Mouse (Mus musculus): ENCODE data around the gene Jakmip3. TPM values are rescaled to one million over a fixed set of nuclear protein-coding genes. Genes with fewer than 3 reads are reported as not detected.

Gene Jakmip3
- polyA plus RNA-seq, 1 experiment from 2014 or later = 0.59 TPM

- Histone ChIP-seq H3K9ac (ENCODE audit: low read depth, low read length) (no peak overlapping the region), H3K4me1 (ENCODE audit: control insufficient read depth, insufficient read depth, low read length) (no peaks in the 10 kb centered on the region), H3K4me3 (ENCODE audit: low read depth, low read length) (no peak overlapping the region), H3K9me3 (replicated peaks; ENCODE audit: control insufficient read depth, low read length) (no peaks in the 10 kb centered on the region), H3K36me3 (ENCODE audit: control insufficient read depth, insufficient read depth, low read length) (no peaks in the 10 kb centered on the region), H3K27me3 (ENCODE audit: control insufficient read depth, insufficient read depth, low read length) (peaks cover 4% of the 10 kb centered on the region; the same call in 1 of the 2 replicates), H3K4me2 (no peak overlapping the region), H3K27ac (ENCODE audit: low read depth, low read length) (no peak overlapping the region)
- WGBS (ENCODE audit: insufficient replicate concordance) = 34% methylated on average over 3 of the region's 3 CpGs
- ATAC-seq (replicated peaks; ENCODE audit: insufficient number of reproducible peaks, low FRiP score, low TSS enrichment) = no peak
Measured at GRCm38 (mm10) chr7:139011027-139011426, 70.5 kb downstream of the Jakmip3 start.

DNA sequence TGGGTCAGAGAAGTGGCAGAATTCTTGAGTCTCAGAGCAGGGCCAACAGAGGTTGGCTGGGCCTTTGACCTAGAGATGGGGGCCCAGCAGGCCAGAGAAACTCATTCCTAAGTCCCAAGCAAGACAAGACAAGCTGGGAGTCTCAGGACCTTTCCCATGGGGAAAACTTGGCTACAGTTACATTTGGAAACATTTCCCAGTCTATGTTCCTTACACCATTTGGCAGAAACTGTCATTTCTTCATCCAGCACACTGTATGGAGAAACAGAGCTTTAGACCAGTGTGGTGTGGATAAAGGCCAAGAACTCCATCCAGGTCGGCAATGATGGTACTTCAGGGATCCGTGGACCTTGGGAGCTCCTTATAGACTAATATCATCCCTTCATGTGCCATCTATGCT lies 71.1 kb downstream of the Jakmip3 start:
- Histone ChIP-seq H3K36me3 (ENCODE audit: control insufficient read depth, insufficient read depth, low read length) (no peaks in the 10 kb centered on the region), H3K9ac (ENCODE audit: low read depth, low read length) (no peak overlapping the region), H3K4me2 (no peak overlapping the region), H3K27me3 (ENCODE audit: control insufficient read depth, insufficient read depth, low read length) (peaks cover 4% of the 10 kb centered on the region; the same call in 1 of the 2 replicates), H3K27ac (ENCODE audit: low read depth, low read length) (no peak overlapping the region), H3K4me3 (ENCODE audit: low read depth, low read length) (no peak overlapping the region), H3K9me3 (replicated peaks; ENCODE audit: control insufficient read depth, low read length) (no peaks in the 10 kb centered on the region), H3K4me1 (ENCODE audit: control insufficient read depth, insufficient read depth, low read length) (peaks cover 2% of the 10 kb centered on the region; the same call in 1 of the 2 replicates)
- WGBS (ENCODE audit: insufficient replicate concordance) = 79% methylated on average over 2 of the region's 2 CpGs
- no peak for ATAC-seq (replicated peaks; ENCODE audit: insufficient number of reproducible peaks, low FRiP score, low TSS enrichment)

GRCm38 (mm10) chr7:139012767-139013369 lies 72.3 kb downstream of the Jakmip3 start:
- no peak overlapping the region for H3K4me2 ChIP-seq
- ATAC-seq (replicated peaks; ENCODE audit: insufficient number of reproducible peaks, low FRiP score, low TSS enrichment) = no peak
- peaks cover 4% of the 10 kb centered on the region; the same call in 1 of the 2 replicates for H3K27me3 ChIP-seq (ENCODE audit: control insufficient read depth, insufficient read depth, low read length)
- no peak overlapping the region for H3K27ac ChIP-seq (ENCODE audit: low read depth, low read length)
- no peaks in the 10 kb centered on the region for H3K36me3 ChIP-seq (ENCODE audit: control insufficient read depth, insufficient read depth, low read length)
- H3K9ac ChIP-seq (ENCODE audit: low read depth, low read length) = no peak overlapping the region
- H3K4me1 ChIP-seq (ENCODE audit: control insufficient read depth, insufficient read depth, low read length) = peaks cover 2% of the 10 kb centered on the region; the same call in 1 of the 2 replicates
- H3K4me3 ChIP-seq (ENCODE audit: low read depth, low read length) = no peak overlapping the region
- H3K9me3 ChIP-seq (replicated peaks; ENCODE audit: control insufficient read depth, low read length) = no peaks in the 10 kb centered on the region
- 77% methylated on average over 6 of the region's 6 CpGs for WGBS (ENCODE audit: insufficient replicate concordance)

GRCm38 (mm10) chr7:139015143-139015542 lies 74.6 kb downstream of the Jakmip3 start:
- Histone ChIP-seq H3K9ac (ENCODE audit: low read depth, low read length) (no peak overlapping the region), H3K4me2 (no peak overlapping the region), H3K27me3 (ENCODE audit: control insufficient read depth, insufficient read depth, low read length) (no peaks in the 10 kb centered on the region), H3K4me3 (ENCODE audit: low read depth, low read length) (no peak overlapping the region), H3K9me3 (replicated peaks; ENCODE audit: control insufficient read depth, low read length) (no peaks in the 10 kb centered on the region), H3K4me1 (ENCODE audit: control insufficient read depth, insufficient read depth, low read length) (peaks cover 2% of the 10 kb centered on the region; the same call in 1 of the 2 replicates), H3K36me3 (ENCODE audit: control insufficient read depth, insufficient read depth, low read length) (no peaks in the 10 kb centered on the region), H3K27ac (ENCODE audit: low read depth, low read length) (no peak overlapping the region)
- no peak for ATAC-seq (replicated peaks; ENCODE audit: insufficient number of reproducible peaks, low FRiP score, low TSS enrichment)
- 77% methylated on average over 6 of the region's 6 CpGs for WGBS (ENCODE audit: insufficient replicate concordance)

GRCm38 (mm10) chr7:139016288-139016687 lies 75.8 kb downstream of the Jakmip3 start:
- no peak overlapping the region for H3K4me2 ChIP-seq
- no peaks in the 10 kb centered on the region for H3K9me3 ChIP-seq (replicated peaks; ENCODE audit: control insufficient read depth, low read length)
- no peak for ATAC-seq (replicated peaks; ENCODE audit: insufficient number of reproducible peaks, low FRiP score, low TSS enrichment)
- no peaks in the 10 kb centered on the region for H3K36me3 ChIP-seq (ENCODE audit: control insufficient read depth, insufficient read depth, low read length)
- 41% methylated on average over 11 of the region's 11 CpGs for WGBS (ENCODE audit: insufficient replicate concordance)
- no peak overlapping the region for H3K4me3 ChIP-seq (ENCODE audit: low read depth, low read length)
- no peak overlapping the region for H3K27ac ChIP-seq (ENCODE audit: low read depth, low read length)
- no peak overlapping the region for H3K9ac ChIP-seq (ENCODE audit: low read depth, low read length)
- H3K27me3 ChIP-seq (ENCODE audit: control insufficient read depth, insufficient read depth, low read length) = no peaks in the 10 kb centered on the region
- H3K4me1 ChIP-seq (ENCODE audit: control insufficient read depth, insufficient read depth, low read length) = peaks cover 2% of the 10 kb centered on the region; the same call in 1 of the 2 replicates

DNA sequence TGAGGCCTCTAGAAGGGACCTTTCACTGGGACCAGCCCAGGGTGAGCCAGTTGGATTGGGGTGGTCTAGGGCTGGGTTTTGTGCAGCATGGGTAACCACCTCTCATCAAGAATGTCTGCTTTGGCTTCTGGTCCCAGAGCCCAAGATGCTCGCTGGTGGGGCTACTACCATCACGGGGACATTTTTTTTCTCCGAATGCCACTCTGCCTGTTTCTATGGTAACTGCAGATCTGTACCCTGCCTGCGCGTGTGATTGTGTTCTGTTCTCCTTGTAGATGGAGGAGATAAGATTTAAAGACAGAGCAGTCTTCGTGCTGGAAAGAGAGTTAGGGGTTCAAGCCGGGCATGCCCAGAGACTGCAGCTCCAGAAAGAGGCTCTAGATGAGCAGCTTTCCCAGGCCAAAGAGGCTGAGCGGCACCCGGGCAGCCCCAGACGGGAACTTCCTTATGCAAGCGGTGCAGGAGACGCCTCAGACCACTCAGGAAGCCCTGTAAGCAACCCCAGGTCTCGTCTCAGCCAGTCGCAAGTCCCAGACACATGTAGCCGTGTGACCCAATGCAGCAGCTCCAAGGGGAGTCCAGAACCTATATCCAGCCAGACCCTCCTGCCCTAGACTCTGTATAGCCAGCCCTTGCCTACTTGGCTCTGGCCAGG lies 76.8 kb downstream of the Jakmip3 start:
- H3K27me3 ChIP-seq (ENCODE audit: control insufficient read depth, insufficient read depth, low read length) = no peaks in the 10 kb centered on the region
- no peak overlapping the region for H3K4me2 ChIP-seq
- H3K4me3 ChIP-seq (ENCODE audit: low read depth, low read length) = no peak overlapping the region
- no peak overlapping the region for H3K9ac ChIP-seq (ENCODE audit: low read depth, low read length)
- peaks cover 2% of the 10 kb centered on the region; the same call in 1 of the 2 replicates for H3K4me1 ChIP-seq (ENCODE audit: control insufficient read depth, insufficient read depth, low read length)
- 71% methylated on average over 15 of the region's 15 CpGs for WGBS (ENCODE audit: insufficient replicate concordance)
- H3K9me3 ChIP-seq (replicated peaks; ENCODE audit: control insufficient read depth, low read length) = no peaks in the 10 kb centered on the region
- H3K36me3 ChIP-seq (ENCODE audit: control insufficient read depth, insufficient read depth, low read length) = no peaks in the 10 kb centered on the region
- H3K27ac ChIP-seq (ENCODE audit: low read depth, low read length) = no peak overlapping the region
- ATAC-seq (replicated peaks; ENCODE audit: insufficient number of reproducible peaks, low FRiP score, low TSS enrichment) = no peak

DNA sequence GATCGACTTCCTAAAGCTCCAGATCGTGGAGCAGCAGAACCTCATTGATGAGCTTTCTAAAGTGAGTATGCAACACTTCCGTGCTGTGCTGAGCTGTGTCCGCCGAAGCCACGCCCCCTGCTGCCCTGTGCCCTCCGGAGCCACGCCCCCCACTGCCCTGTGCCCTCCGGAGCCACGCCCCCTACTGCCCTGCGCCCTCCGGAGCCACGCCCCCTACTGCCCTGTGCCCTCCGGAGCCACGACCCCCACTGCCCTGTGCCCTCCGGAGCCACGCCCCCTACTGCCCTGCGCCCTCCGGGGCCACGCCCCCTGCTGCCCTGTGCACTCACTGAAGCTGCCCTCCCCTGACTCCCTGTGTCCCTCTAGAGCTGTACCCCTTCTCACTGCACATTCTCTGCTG lies 80.4 kb downstream of the Jakmip3 start:
- Histone ChIP-seq H3K4me1 (ENCODE audit: control insufficient read depth, insufficient read depth, low read length) (peaks cover 2% of the 10 kb centered on the region; the same call in 1 of the 2 replicates), H3K27me3 (ENCODE audit: control insufficient read depth, insufficient read depth, low read length) (no peaks in the 10 kb centered on the region), H3K4me2 (peak overlapping the region; percentile 53), H3K9ac (ENCODE audit: low read depth, low read length) (no peak overlapping the region), H3K9me3 (replicated peaks; ENCODE audit: control insufficient read depth, low read length) (no peaks in the 10 kb centered on the region), H3K4me3 (ENCODE audit: low read depth, low read length) (0 out of 2 replicates have a peak overlapping the region, but pooled peaks have one; percentile 21), H3K36me3 (ENCODE audit: control insufficient read depth, insufficient read depth, low read length) (no peaks in the 10 kb centered on the region), H3K27ac (ENCODE audit: low read depth, low read length) (no peak overlapping the region)
- 11% methylated on average over 20 of the region's 20 CpGs for WGBS (ENCODE audit: insufficient replicate concordance)
- ATAC-seq (replicated peaks; ENCODE audit: insufficient number of reproducible peaks, low FRiP score, low TSS enrichment) = no peak

DNA sequence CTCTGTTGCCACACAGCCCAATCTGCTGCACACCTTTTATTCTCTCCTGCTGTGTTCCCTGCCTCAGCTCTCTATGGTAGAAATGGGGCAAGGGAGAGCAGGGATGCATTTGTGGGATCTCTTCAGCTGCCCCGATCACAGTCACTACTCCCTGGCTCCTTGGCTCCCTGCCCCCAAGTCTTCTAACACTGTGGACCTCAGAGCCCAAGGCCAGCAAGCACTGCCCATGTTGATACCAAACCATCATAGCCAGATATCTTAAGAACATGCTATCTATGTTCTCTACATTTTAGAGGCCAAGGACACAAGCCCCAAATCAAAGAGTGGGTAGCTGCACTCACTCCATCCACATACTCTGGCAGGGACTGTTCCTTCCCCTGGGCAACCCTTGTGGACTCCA lies 80.8 kb downstream of the Jakmip3 start:
- H3K4me3 ChIP-seq (ENCODE audit: low read depth, low read length) = no peak overlapping the region
- ATAC-seq (replicated peaks; ENCODE audit: insufficient number of reproducible peaks, low FRiP score, low TSS enrichment) = no peak
- no peaks in the 10 kb centered on the region for H3K27me3 ChIP-seq (ENCODE audit: control insufficient read depth, insufficient read depth, low read length)
- H3K4me1 ChIP-seq (ENCODE audit: control insufficient read depth, insufficient read depth, low read length) = peaks cover 2% of the 10 kb centered on the region; the same call in 1 of the 2 replicates
- H3K4me2 ChIP-seq = peak overlapping the region; percentile 53; the same call in 1 of the 2 replicates
- no peaks in the 10 kb centered on the region for H3K9me3 ChIP-seq (replicated peaks; ENCODE audit: control insufficient read depth, low read length)
- no peak overlapping the region for H3K9ac ChIP-seq (ENCODE audit: low read depth, low read length)
- H3K36me3 ChIP-seq (ENCODE audit: control insufficient read depth, insufficient read depth, low read length) = no peaks in the 10 kb centered on the region
- H3K27ac ChIP-seq (ENCODE audit: low read depth, low read length) = no peak overlapping the region
- WGBS (ENCODE audit: insufficient replicate concordance) = 44% methylated on average over 1 of the region's 1 CpGs

Measured in heart, embryonic 11.5 days (tissue).